Mouse (Mus musculus): ENCODE measurements around the gene Umad1.

- TF ChIP-seq E2F4 (IDR thresholded peaks at IDR 0.05; ENCODE audit: insufficient read depth) (no peak), MYOD1 (IDR thresholded peaks at IDR 0.05; ENCODE audit: control insufficient read depth in 1 of 3, insufficient read length in 2 of 3, low read depth in 2 of 3) (no peak), MAX (IDR thresholded peaks at IDR 0.05; ENCODE audit: low read depth) (no peak), POLR2A (IDR thresholded peaks at IDR 0.05; ENCODE audit: insufficient read length, low read depth) (no peak), CEBPB (IDR thresholded peaks at IDR 0.05; ENCODE audit: insufficient read depth, poor library complexity, severe bottlenecking) (no peak), POLR2AphosphoS2 (IDR thresholded peaks at IDR 0.05; ENCODE audit: insufficient read length, low read depth) (no peak), USF1 (IDR thresholded peaks at IDR 0.05; ENCODE audit: low read depth) (no peak), TCF3 (IDR thresholded peaks at IDR 0.05; ENCODE audit: insufficient read length, low read depth) (no peak), TCF12 (IDR thresholded peaks at IDR 0.05; ENCODE audit: insufficient read depth, poor library complexity, severe bottlenecking) (no peak), MYOG (IDR thresholded peaks at IDR 0.05; ENCODE audit: control insufficient read depth in 1 of 3, insufficient read depth in 1 of 3, insufficient read length in 2 of 3, low read depth in 2 of 3) (no peak)
These were observed 160.5 kb downstream of the Umad1 start for GRCm38 (mm10) chr6:8419485-8420186.
